Mouse (Mus musculus) retina, postnatal 1 day (tissue): Measurements from ENCODE around the gene Gm16485.

ENCODE experiments used
- DNase-seq: peaks from one replicate; pipeline ENCODE4 v3.0.0-alpha.2; 2012

The Gm16485 gene

DNA sequence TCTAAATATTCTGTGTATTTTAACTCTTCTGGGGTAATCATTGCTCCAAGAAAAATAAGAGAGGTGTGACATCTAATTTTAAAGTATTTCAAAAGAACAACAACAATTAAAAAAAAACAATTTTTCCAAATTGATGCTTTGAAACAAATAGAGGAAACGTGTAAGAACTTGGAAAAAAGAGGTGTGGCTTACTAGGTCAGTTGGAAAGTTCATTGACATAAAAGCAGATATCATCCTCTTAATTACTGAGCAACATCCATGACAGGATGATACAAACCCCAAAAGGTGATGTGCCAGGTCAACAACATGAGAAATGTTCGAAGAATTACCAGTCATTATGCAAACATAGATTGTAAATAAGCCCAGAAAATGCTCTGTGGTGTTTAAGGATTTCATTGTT, at the start of gene Gm16485:
TSS of gene Gm16485 (plus strand) at position 301 of the 400 bp plus-strand sequence.
- no peak for DNase-seq

DNA sequence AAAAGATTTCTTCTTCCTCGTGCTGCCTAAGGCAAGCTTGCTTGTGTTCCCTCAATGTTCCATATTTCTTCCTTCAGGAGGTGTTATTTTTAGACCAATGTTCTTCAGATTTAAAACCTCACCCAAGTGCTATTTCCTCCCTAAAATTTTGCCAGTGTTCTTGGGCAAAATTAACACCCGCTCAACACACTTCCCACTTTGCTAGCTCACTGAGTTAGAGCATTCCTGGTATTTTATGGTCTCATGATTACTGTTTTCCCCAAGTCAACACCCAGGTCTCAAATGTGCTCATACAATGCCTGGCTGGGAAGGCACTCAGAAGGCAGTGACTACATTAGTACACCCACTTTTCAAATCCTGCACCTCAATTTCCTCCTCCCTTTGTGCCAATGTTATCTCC, 44.0 kb upstream of the Gm16485 start:
- no peak for DNase-seq

DNA sequence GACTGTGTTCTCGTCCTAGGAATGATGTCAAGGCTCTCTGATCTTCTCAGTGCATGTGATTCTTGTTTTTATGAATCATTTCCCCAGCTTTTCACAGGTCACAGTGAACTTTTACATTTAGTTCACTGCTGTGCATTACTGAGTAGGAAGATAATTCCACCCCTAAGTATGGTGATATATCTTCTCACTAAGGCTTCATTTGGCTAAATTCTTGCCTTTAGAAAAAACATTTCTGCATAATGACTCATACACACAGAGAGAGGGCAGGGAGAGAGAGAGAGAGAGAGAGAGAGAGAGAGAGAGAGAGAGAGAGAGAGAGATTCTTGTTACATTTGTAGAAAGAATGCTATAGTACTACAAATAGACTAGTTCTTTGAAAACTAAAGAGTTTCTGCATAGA, 33.8 kb upstream of the Gm16485 start:
- DNase-seq: no peak

DNA sequence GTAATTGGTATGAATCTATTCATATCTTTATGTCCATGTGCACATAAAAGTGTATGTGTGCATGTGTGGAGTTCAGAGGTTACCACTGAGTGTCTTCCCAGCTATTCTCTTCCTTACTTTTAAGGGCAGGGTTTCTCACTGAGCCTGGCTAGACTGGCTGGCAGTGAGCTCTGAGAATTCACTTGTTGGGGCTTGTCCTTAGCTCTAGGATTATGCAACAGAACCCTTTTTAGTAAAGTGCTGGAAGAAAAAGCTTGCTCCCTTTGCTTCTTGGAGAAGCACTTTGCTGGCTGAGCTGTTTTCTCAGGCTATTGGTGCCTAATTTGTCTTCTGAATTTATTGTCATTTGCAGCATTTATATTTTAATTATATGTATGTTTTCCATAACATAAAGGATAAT, 18.3 kb upstream of the Gm16485 start:
- no peak for DNase-seq

DNA sequence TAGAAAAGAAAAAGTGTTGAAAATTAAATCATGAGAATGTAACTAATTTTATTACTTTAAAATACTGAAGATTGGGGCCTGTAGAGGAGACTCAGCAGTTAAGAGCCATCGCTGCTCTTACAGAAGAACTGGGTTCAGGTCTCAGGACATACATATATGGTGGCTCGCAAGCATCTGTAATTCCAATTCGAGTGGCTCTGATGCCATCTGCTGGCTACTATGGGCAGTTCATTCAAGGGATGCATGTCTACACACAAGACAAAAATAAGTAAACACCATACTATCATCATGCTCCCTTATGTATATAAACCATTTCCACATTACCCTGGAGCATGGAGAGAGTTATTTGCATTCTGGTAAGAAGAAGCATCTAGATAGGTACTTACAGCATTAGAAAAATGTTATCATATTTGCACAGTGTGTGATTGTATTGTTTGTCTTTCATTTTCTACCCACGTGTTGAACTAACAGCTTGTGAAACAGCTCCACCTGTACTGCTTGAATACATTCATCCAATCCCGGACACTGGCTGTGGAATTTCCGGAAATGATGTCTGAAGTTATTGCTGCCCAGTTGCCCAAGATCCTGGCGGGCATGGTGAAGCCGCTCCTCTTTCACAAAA, 7.0 kb upstream of the Gm16485 start:
- DNase-seq: peak; percentile 44

DNA sequence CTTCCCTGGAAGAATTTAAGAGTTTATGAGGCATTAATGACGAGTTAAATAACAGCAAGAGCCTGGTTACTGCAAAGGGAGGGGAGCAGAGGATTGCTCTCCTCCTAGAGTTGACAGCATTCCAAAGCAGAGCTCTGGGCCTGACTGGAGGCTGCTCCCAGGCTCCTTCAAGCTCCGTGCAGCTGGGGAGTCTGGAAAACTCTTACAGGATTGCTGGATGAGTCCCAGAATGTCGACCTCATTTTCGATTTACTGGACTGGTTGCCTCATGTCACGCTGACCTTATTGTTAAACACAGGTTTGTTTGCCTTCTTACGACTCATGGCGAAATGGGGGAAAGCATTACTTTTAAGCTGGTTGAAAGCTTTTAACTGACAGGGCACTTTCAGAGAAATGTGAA, 1.4 kb upstream of the Gm16485 start:
- peak; percentile 11 for DNase-seq

DNA sequence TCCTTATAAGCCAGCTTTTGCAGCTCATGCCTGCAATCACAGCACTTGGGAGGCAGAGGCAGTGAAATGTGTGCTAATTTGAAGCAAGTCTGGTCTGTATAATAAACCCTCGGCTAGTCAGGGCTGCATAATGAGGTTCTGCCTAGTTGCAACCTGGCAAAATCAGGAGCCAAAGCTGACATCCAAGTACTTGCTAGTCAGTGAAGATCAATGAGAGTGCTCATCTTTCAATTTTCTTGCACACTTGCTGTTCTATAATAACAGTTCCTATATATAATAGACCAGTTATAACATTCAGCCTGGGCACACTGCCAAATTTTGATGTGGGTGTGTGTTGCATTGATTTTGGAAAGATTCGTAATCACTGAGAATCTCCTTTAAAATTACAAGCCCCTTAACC, 6.2 kb downstream of the Gm16485 start:
- DNase-seq: peak; percentile 5

DNA sequence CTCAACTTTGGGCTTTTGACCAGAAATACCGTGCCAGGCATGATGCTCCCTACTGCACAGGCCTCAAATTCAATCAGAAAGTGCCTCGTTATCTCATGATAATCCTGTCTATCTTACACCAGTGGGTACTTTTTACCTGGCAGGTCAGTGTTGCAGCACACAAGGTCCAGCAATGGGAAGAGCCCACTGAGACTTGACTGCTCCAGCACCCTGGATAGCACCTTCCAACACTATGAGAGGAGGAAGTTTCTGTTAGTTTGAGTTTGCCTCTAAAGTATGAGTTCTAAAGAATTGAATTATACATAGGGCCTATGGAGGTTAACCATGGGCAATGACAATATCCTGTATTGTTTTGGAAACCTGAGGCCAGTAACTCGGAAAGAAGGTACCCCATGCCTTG, 10.7 kb downstream of the Gm16485 start:
- no peak for DNase-seq

DNA sequence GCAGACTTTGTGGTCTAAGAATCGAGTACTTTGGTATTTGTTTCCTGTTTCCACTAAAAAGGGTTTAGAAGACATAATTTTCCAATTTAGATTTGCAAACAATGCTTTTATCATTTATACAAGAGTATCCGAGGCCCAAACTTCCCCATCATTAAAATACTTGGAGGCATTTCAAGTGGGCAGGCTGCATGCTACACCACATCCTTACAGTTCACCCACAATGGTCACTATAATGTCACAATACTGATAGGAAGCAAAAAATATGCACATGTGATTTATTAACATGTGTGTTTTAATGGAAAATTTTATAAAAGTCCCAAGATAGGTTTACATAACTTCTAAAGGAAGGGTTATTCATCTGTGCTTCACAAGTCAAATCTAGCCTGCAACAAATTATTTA, 24.9 kb downstream of the Gm16485 start:
- DNase-seq: no peak

DNA sequence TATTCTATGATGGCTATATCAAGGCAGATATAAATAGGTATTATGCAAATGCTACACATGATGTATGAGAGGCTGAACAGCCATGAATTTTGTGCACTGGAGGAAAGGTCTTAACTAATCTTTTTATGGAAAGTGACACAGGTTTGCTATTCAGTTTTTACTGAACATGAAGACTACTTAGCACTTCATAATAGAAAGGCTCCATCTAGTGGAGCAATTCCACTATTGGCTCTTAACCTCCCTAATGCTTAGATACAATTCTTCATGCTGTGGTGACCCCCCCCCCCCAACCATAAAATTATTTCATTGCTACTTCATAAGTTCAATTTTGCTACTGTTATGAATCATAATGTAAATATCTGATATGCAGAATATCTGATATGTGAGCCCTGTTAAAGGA, 29.6 kb downstream of the Gm16485 start:
- peak; percentile 14 for DNase-seq

DNA sequence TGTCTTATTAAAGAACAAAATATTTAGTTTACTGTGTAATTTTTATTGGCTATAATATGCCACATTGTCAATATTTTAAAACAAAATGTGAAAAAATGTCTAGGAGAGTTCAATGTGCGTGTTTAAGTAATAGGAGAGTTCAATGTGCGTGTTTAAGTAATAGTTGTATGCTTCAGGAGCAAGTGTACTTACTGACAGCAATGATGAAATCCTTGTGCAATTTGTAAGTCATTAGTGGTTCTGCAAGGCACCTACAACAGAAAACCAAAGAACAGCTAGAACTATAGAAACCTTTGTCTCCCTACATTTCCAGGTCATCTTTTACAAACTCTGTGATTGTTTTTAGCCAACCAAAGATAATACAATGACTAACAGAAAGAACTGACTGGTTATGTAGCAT, 43.5 kb downstream of the Gm16485 start:
- DNase-seq: no peak
